Mouse (Mus musculus) erythroblast, embryonic 14.5 days (primary cell): ENCODE results near the gene Cfap61. TPM values are rescaled to one million over a fixed set of nuclear protein-coding genes. Genes with fewer than 3 reads are reported as not detected.

Experiments used
- H3K27me3 ChIP-seq: 2 replicates; pipeline ENCODE4 v1.6.1; 2012; ENCODE audit warnings: inconsistent platforms; ENCODE audit not compliant: control insufficient read depth
- H3K36me3 ChIP-seq: 2 replicates; pipeline ENCODE4 v1.6.1; 2012; ENCODE audit warnings: mild to moderate bottlenecking, inconsistent platforms; ENCODE audit not compliant: control insufficient read depth
- H3K4me1 ChIP-seq: 2 replicates; pipeline ENCODE4 v1.6.1; 2012; ENCODE audit warnings: inconsistent platforms; ENCODE audit not compliant: control insufficient read depth
- H3K4me3 ChIP-seq: replicated peaks from 2 replicates; pipeline ENCODE3; 2012; ENCODE audit warnings: moderate library complexity, mild to moderate bottlenecking, inconsistent platforms
- H3K9me3 ChIP-seq: 2 replicates; pipeline ENCODE4 v1.6.1; 2012; ENCODE audit warnings: low read length, inconsistent platforms, mixed read lengths; ENCODE audit not compliant: control insufficient read depth
- GATA1 ChIP-seq: IDR thresholded peaks from 2 replicates; pipeline ENCODE4 v1.6.1; 2012; ENCODE audit warnings: low read length, inconsistent platforms, mixed read lengths
- TAL1 ChIP-seq: IDR thresholded peaks from 3 replicates; pipeline ENCODE4 v1.6.1; 2012; ENCODE audit warnings: low read length, inconsistent platforms, mixed read lengths
- polyA plus RNA-seq: library from polyadenylated mRNA; stranded (reverse); fragments of >175 nt; gene quantifications from 2 replicates; pipeline ENCODE4 v1.2.3, GENCODE M21; 2012

The Cfap61 gene
- polyA plus RNA-seq, 1 experiment, result not detected

GRCm38 (mm10) chr2:146062330-146063092 lies 127.9 kb downstream of the Cfap61 start:
- H3K4me1 ChIP-seq, result no peaks in the 10 kb centered on the region
- no peaks in the 10 kb centered on the region for H3K36me3 ChIP-seq
- no peak overlapping the region for H3K4me3 ChIP-seq
- no peaks in the 10 kb centered on the region for H3K9me3 ChIP-seq
- TF ChIP-seq TAL1 (no peak), GATA1 (no peak)
- H3K27me3 ChIP-seq, result no peaks in the 10 kb centered on the region

DNA sequence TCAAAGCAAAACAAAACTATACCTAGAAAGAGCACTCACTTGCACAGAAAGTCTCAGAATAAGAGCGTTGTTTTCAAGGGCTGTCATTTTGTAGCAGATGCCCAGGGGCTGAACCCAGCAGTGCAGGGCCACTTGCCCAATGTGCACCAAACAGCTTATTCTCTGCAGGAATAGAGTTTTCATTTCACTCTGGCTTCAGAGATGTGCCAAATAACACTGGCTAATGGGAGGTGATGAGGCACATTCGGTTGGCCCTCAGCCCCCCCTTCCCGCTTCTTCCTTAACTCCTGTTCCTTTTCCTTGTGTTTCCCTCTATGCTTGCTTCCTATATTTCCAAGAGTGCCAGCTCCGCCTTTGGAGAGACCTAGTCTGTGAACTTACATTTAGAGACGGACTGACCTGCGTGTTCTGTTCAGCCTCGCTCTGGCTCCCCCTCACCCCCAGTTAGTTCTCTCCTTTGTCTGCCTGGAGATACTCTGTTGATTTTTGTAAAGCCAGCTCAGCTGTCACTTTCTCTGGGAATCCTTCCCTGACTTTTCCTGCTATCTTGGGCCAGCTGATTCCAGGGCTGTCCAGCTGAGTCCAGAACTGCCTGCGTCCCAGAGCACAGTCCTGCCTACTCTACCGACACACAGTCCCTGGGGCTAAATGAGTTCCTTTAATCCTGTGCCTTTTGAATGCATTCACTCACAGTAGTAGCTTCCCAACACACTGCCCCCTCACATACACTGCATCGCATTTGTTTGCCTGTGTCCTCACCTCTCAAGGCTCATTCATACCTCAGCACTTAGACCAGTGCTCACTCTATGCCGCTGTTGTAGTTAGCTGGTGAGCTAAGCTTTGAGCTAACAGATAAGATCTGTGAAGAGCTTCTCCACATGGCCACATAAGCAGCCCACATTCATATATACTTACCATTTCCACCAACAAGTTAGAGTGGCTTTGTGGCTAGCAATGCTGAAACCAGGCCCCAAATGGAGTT lies 128.8 kb downstream of the Cfap61 start:
- Histone ChIP-seq H3K36me3 (no peaks in the 10 kb centered on the region), H3K9me3 (no peaks in the 10 kb centered on the region), H3K4me3 (no peak overlapping the region), H3K27me3 (no peaks in the 10 kb centered on the region), H3K4me1 (no peaks in the 10 kb centered on the region)
- TF ChIP-seq GATA1 (no peak), TAL1 (no peak)

- no peak for TF ChIP-seq TAL1
- no peak for TF ChIP-seq GATA1
- Histone ChIP-seq H3K4me3 (no peak overlapping the region), H3K36me3 (no peaks in the 10 kb centered on the region), H3K9me3 (no peaks in the 10 kb centered on the region), H3K4me1 (no peaks in the 10 kb centered on the region), H3K27me3 (no peaks in the 10 kb centered on the region)
Measured at GRCm38 (mm10) chr2:146067364-146067763, 132.8 kb downstream of the Cfap61 start.

- no peak for TF ChIP-seq GATA1
- Histone ChIP-seq H3K36me3 (no peaks in the 10 kb centered on the region), H3K4me3 (no peak overlapping the region), H3K27me3 (no peaks in the 10 kb centered on the region), H3K9me3 (no peaks in the 10 kb centered on the region), H3K4me1 (no peaks in the 10 kb centered on the region)
Measured at GRCm38 (mm10) chr2:146073300-146073699, 138.7 kb downstream of the Cfap61 start.

DNA sequence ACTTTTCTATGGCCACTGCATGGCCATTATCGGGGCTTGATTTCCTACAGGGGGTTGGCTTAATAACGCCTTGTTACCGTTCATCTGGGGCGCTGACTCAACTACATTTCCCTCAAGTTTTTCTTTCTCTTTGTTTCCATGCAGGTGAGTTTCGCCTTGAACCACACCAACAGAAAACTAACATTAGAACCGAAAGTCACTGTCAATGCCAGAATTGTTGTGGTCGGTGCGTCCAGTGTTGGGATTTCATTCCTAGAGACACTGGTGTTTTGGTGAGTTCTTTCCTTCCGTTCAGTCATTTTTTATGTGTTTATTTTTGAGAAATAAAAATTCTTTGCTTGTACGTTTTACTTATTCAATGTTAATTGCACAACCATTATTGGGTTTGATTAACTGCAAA lies 142.5 kb downstream of the Cfap61 start:
- TF ChIP-seq TAL1 (no peak), GATA1 (no peak)
- H3K27me3 ChIP-seq, result no peaks in the 10 kb centered on the region
- H3K4me1 ChIP-seq, result no peaks in the 10 kb centered on the region
- no peaks in the 10 kb centered on the region for H3K9me3 ChIP-seq
- no peak overlapping the region for H3K4me3 ChIP-seq
- H3K36me3 ChIP-seq, result no peaks in the 10 kb centered on the region

DNA sequence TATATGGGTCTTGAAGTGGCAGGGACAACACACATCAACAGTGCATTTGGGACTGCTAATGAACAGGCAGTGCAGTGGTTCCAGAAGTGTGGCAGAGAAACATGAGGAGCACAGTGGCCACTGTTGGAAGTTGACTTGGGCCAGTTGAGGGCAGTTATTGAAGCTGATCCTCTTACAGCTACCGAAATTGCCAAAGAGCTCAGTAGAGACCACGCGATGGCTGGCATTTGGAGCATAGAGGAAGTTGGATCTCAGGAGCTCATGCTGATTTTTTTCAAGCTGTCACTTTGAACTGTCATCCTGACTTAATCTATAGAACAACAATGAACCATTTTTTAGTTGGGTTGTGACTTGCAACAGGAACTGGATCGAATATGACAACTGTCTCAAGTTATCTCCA lies 145.7 kb downstream of the Cfap61 start:
- TF ChIP-seq TAL1, result no peak
- no peak for TF ChIP-seq GATA1
- Histone ChIP-seq H3K4me3 (no peak overlapping the region), H3K36me3 (no peaks in the 10 kb centered on the region), H3K9me3 (no peaks in the 10 kb centered on the region), H3K27me3 (no peaks in the 10 kb centered on the region), H3K4me1 (no peaks in the 10 kb centered on the region)

GRCm38 (mm10) chr2:146083326-146083871 lies 148.8 kb downstream of the Cfap61 start:
- Histone ChIP-seq H3K27me3 (no peaks in the 10 kb centered on the region), H3K4me1 (no peaks in the 10 kb centered on the region), H3K36me3 (no peaks in the 10 kb centered on the region), H3K9me3 (no peaks in the 10 kb centered on the region), H3K4me3 (no peak overlapping the region)
- TF ChIP-seq GATA1 (no peak), TAL1 (no peak)

- TF ChIP-seq TAL1 (no peak), GATA1 (no peak)
- Histone ChIP-seq H3K4me3 (no peak overlapping the region), H3K9me3 (no peaks in the 10 kb centered on the region), H3K4me1 (no peaks in the 10 kb centered on the region), H3K36me3 (no peaks in the 10 kb centered on the region), H3K27me3 (no peaks in the 10 kb centered on the region)
Measured at GRCm38 (mm10) chr2:146087411-146087810, 152.8 kb downstream of the Cfap61 start.

GRCm38 (mm10) chr2:146089157-146089692 lies 154.6 kb downstream of the Cfap61 start:
- H3K36me3 ChIP-seq, result no peaks in the 10 kb centered on the region
- H3K9me3 ChIP-seq, result no peaks in the 10 kb centered on the region
- no peak overlapping the region for H3K4me3 ChIP-seq
- TF ChIP-seq GATA1 (no peak), TAL1 (no peak)
- H3K4me1 ChIP-seq, result no peaks in the 10 kb centered on the region
- H3K27me3 ChIP-seq, result no peaks in the 10 kb centered on the region
